38 mouse cellular contexts compared by ENCODE assay signal in genomic region chr2:69773331-69773730, GRCm38 (mm10). TPM values are rescaled to one million over a fixed set of nuclear protein-coding genes. Genes with fewer than 3 reads are reported as not detected.
DNase-seq lines count a peak whose midpoint lies in the region; ATAC-seq lines count a peak whose summit lies in the region.
"Had no signal": no experiment of that assay in that cellular context is flagged by ENCODE, and none has a peak within 500 bp of the region (broad histone marks: within the 10 kb centered on the region; RNA-seq: fewer than 3 reads in every experiment).

No protein-coding gene starts in this region.

- DNase-seq in layer of hippocampus, adult 18-20 months (ENCODE audit: low spot score in 2 of 2), result peak; percentile 18 to 41
- DNase-seq in layer of hippocampus, adult 9-10 months (ENCODE audit: low spot score), result no peak
- peak; percentile 34 for DNase-seq in right cerebral cortex, adult 18-20 months
- DNase-seq in right cerebral cortex, adult 2 months (ENCODE audit: low spot score in 2 of 2), result no peak
- DNase-seq in right cerebral cortex, postnatal 10 days (ENCODE audit: low spot score in 2 of 2), result peak; percentile 75 to 84
- peak; percentile 72 for DNase-seq in telencephalon, adult 2 months (ENCODE audit: low read depth, low spot score)
- DNase-seq in cerebellum, postnatal 36 days, result no peak
- DNase-seq: adrenal gland, postnatal 10 days; cerebellum, adult 11 months; cerebellum, adult 9-10 months; gastrocnemius, postnatal 14 days; heart, adult 11 months; heart, postnatal 36 days; kidney, adult 2 months; kidney, postnatal 4 days; layer of hippocampus, postnatal 36 days; liver, embryonic 13.5 days; lung, adult 18-20 months; lung, postnatal 4 days; midbrain, embryonic 14.5 days; retina, postnatal 1 day; spleen, adult 18-20 months; thymus, adult 2 months; thymus, postnatal 36 days had no signal

- WGBS in kidney, embryonic 14.5 days, result 95% methylated on average over 3 of the region's 3 CpGs

- no peak overlapping the region for H3K4me2 ChIP-seq in kidney, embryonic 14.5 days (replicated peaks; ENCODE audit: low read depth, low read length)
- H3K4me2 ChIP-seq: embryonic facial prominence, embryonic 13.5 days; heart, embryonic 11.5 days; hindbrain, embryonic 12.5 days; intestine, embryonic 15.5 days; limb, embryonic 15.5 days; liver, embryonic 13.5 days had no signal

- no peak for ATAC-seq in kidney, embryonic 14.5 days (ENCODE audit: low FRiP score, low TSS enrichment)
- ATAC-seq: hindbrain, postnatal 0 days; intestine, embryonic 15.5 days; lung, postnatal 0 days; Patski had no signal

- H3K4me1 ChIP-seq in kidney, embryonic 14.5 days (ENCODE audit: control insufficient read depth, insufficient read depth, low read length), result no peaks in the 10 kb centered on the region
- H3K4me1 ChIP-seq: embryonic facial prominence, embryonic 13.5 days; forebrain, embryonic 10.5 days; hindbrain, embryonic 12.5 days; intestine, embryonic 15.5 days; limb, embryonic 10.5 days; limb, embryonic 15.5 days; liver, embryonic 13.5 days had no signal

- H3K9ac ChIP-seq in kidney, embryonic 14.5 days (ENCODE audit: low read depth, low read length), result no peak overlapping the region
- H3K9ac ChIP-seq: embryonic facial prominence, embryonic 13.5 days; hindbrain, embryonic 12.5 days; intestine, embryonic 15.5 days; limb, embryonic 15.5 days; liver, embryonic 13.5 days had no signal

- no peaks in the 10 kb centered on the region for H3K9me3 ChIP-seq in kidney, embryonic 14.5 days (ENCODE audit: control insufficient read depth, low read length)
- H3K9me3 ChIP-seq: embryonic facial prominence, embryonic 13.5 days; forebrain, embryonic 10.5 days; hindbrain, embryonic 12.5 days; intestine, embryonic 15.5 days; limb, embryonic 10.5 days; limb, embryonic 15.5 days; liver, embryonic 13.5 days had no signal

- H3K27me3 ChIP-seq in kidney, embryonic 14.5 days (ENCODE audit: control insufficient read depth, insufficient read depth, low read length), result no peaks in the 10 kb centered on the region
- H3K27me3 ChIP-seq: embryonic facial prominence, embryonic 13.5 days; hindbrain, embryonic 12.5 days; intestine, embryonic 15.5 days; limb, embryonic 15.5 days; liver, embryonic 13.5 days; Patski had no signal

- no peak overlapping the region for H3K4me3 ChIP-seq in kidney, embryonic 14.5 days (ENCODE audit: low read length)
- H3K4me3 ChIP-seq: embryonic facial prominence, embryonic 13.5 days; forebrain, embryonic 10.5 days; hindbrain, embryonic 12.5 days; intestine, embryonic 15.5 days; limb, embryonic 10.5 days; limb, embryonic 15.5 days; liver, embryonic 13.5 days had no signal

- no peaks in the 10 kb centered on the region for H3K36me3 ChIP-seq in kidney, embryonic 14.5 days (ENCODE audit: control insufficient read depth, insufficient read depth, low read length)
- H3K36me3 ChIP-seq: intestine, embryonic 15.5 days; limb, embryonic 15.5 days; liver, embryonic 13.5 days had no signal

- H3K27ac ChIP-seq in kidney, embryonic 14.5 days (ENCODE audit: low read depth, low read length), result no peak overlapping the region
- H3K27ac ChIP-seq: embryonic facial prominence, embryonic 13.5 days; forebrain, embryonic 10.5 days; hindbrain, embryonic 12.5 days; hindbrain, postnatal 0 days; intestine, embryonic 15.5 days; kidney, postnatal 0 days; limb, embryonic 10.5 days; limb, embryonic 15.5 days; liver, embryonic 13.5 days; stomach, postnatal 0 days had no signal

RNA-seq across cellular contexts. Expression of gene Ccdc173, which starts 16.0 kb away (rescaled TPM):
- total RNA-seq in layer of hippocampus, adult 18-20 months (2021), result 1 to 10 TPM; 2.2 to 2.7 TPM
- 3.0 and 3.2 TPM in 2 replicates for polyA plus RNA-seq in kidney, embryonic 14.5 days (2014; fragmentation: Nextera tagmentation; extraction: Ambion mirVana)

RNA-seq across cellular contexts. Expression of gene Phospho2, which starts 16.1 kb away (rescaled TPM):
- 10 to 100 TPM; 23.9 to 24.3 TPM for total RNA-seq in layer of hippocampus, adult 18-20 months (2021)
- polyA plus RNA-seq in kidney, embryonic 14.5 days (2014; fragmentation: Nextera tagmentation; extraction: Ambion mirVana), result 21.7 and 25.1 TPM in 2 replicates

RNA-seq across cellular contexts. Expression of gene Klhl23, which starts 48.4 kb away (rescaled TPM):
- 10 to 100 TPM; 37.7 to 40.9 TPM for total RNA-seq in layer of hippocampus, adult 18-20 months (2021)
- polyA plus RNA-seq in kidney, embryonic 14.5 days (2014; fragmentation: Nextera tagmentation; extraction: Ambion mirVana), result 26.2 and 32.8 TPM in 2 replicates
- total RNA-seq: monocyte, adult 5-6 weeks had no signal

RNA-seq across cellular contexts. Expression of gene Ppig, which starts 51.0 kb away (rescaled TPM):
- total RNA-seq in layer of hippocampus, adult 18-20 months (2021), result 10 to 100 TPM; 66.3 to 66.9 TPM
- 151 and 156 TPM in 2 replicates for polyA plus RNA-seq in kidney, embryonic 14.5 days (2014; fragmentation: Nextera tagmentation; extraction: Ambion mirVana)

Comparison
In these comparisons a context has a peak if more than half of its experiments do, and no peak if none do; other contexts are left out.
1. DNase-seq: peak in layer of hippocampus, adult 18-20 months (2 of 2), right cerebral cortex, adult 18-20 months (single experiment), right cerebral cortex, postnatal 10 days (2 of 2) and telencephalon, adult 2 months (single experiment); none in layer of hippocampus, adult 9-10 months (single experiment), right cerebral cortex, adult 2 months (0 of 2) and cerebellum, postnatal 36 days (0 of 2).